Mouse (Mus musculus): Measurements from ENCODE around the gene Cxcr5. TPM values are rescaled to one million over a fixed set of nuclear protein-coding genes. Genes with fewer than 3 reads are reported as not detected.

Gene Cxcr5
- total RNA-seq, 2 experiments from 2014 or later: not detected

DNA sequence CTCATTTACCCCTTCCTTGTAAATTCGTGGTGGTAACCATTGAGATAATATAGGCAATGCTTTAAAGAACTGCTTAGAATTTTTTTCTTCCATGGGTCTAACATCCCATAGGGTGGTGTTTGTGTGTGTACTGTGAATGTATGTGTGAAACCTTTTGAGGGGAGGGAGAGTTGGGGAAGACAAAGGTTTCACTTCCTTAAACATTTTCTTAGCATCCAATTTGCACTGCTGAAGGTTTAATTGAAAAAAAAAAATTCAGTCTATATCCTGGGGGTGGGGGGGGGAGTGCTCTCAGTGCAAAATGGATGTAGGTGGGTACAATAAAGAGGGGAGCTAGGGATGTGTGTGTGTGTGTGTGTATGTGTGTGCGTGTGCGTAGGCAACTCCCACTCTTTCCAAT lies 79.6 kb downstream of the Cxcr5 start:
- H3K27ac ChIP-seq: peak overlapping the region; percentile 98
- no peak for TF ChIP-seq CTCF (conservative IDR thresholded peaks at IDR 0.05)

GRCm38 (mm10) chr9:44479628-44480428 lies 81.8 kb downstream of the Cxcr5 start:
- peak; percentile 87 to 91 for DNase-seq (ENCODE audit: low spot score in 2 of 2)
- TF ChIP-seq CTCF (conservative IDR thresholded peaks at IDR 0.05): peak; percentile 93
- Histone ChIP-seq H3K4me3 (peak overlapping the region; percentile 70), H3K27ac (peak overlapping the region; percentile 99)

More for the DNA sequence above, 79.6 kb downstream of the Cxcr5 start:
- H3K4me3 ChIP-seq: peak overlapping the region; percentile 85
- no peak for DNase-seq (ENCODE audit: low spot score in 2 of 2)

DNA sequence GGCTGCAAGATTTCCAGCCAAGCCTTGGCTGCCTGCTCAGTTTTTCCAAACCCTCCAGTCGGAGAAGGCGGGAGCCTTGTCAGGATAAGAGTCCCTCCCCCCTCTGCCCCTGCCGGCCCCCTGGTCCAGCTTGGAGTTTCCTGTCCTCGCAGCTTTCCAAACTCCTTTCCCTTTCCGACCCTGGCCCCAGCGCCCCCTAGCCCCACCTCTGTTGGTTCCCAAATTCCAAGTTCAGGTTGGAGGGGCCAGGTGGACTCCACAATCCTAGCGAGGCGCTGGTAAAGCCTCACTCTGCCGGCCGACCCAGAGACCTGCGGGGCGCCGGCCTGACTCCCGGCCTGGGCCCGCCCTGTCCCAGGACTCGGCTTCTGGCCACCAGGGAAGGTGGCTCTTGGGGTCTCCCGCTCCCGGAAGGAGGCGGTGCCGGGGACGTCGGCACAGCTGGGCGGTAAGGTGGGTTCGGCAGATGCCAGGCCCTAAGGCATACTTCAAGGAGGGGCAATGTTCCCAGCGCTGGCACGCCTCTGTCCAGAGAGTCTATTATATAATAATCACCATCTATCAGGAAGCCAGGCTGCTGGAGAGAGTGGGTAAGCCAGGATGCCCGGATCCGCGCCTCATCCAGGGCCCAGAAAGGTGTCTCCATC lies 82.6 kb downstream of the Cxcr5 start:
- DNase-seq (ENCODE audit: low spot score in 2 of 2): peak in 1 of 2 experiments; percentile 63
- peak; percentile 8; the same call in 1 of the 2 replicates for TF ChIP-seq CTCF (conservative IDR thresholded peaks at IDR 0.05)
- peak overlapping the region; percentile 70 for H3K4me3 ChIP-seq
- H3K27ac ChIP-seq: peak overlapping the region; percentile 99

- Histone ChIP-seq H3K4me3 (peak overlapping the region; percentile 70), H3K27ac (peak overlapping the region; percentile 99)
- peak in 1 of 2 experiments; percentile 72 for DNase-seq (ENCODE audit: low spot score in 2 of 2)
- TF ChIP-seq CTCF (conservative IDR thresholded peaks at IDR 0.05): no peak
Observed at GRCm38 (mm10) chr9:44478229-44478921, 83.3 kb downstream of the Cxcr5 start.

DNA sequence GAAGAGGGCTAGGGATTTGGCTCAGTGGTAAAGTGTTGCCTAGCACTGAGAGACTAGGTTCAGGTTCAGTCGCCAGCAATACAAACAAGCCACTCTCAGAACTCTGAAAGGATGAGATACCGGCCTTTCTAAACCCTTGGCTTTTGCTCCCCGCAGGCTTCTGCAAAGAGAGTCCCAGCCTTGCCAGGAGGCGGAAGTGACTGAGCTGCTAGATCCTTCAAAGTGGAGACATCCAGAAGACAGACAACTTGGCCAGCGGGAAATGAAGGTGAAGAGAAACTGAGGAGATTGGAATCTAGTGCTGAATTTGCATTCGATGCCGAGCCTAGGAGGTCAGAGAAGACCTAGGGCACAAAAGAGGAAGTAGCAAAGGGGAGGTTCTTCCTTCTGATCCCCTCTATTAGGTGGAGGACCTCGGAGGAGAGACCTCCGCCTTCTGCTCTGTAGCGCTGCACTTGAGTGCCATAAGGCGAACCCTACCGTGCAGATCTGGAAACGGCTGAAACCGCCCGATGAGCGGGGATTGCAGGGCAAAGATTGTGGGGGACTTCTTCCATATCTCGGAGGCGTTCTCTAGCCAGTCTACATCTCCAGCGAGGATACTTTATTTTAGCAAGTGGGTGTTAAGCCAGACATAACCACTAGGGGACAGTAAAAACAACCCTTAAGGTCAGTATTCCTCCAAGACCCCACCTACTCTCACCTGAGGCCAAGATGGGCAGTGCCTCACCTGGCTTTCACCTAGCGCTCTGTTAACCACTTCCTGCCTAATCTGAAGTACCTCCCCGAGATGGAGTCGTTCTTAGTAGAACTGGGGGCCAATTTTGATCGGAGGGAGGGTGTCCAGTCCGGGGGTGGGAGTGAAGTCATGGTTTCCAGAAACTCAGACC lies 84.1 kb downstream of the Cxcr5 start:
- peak; percentile 95 for TF ChIP-seq CTCF (conservative IDR thresholded peaks at IDR 0.05)
- H3K27ac ChIP-seq: peak overlapping the region; percentile 99
- DNase-seq (ENCODE audit: low spot score in 2 of 2): no peak
- H3K4me3 ChIP-seq: peak overlapping the region; percentile 70

DNA sequence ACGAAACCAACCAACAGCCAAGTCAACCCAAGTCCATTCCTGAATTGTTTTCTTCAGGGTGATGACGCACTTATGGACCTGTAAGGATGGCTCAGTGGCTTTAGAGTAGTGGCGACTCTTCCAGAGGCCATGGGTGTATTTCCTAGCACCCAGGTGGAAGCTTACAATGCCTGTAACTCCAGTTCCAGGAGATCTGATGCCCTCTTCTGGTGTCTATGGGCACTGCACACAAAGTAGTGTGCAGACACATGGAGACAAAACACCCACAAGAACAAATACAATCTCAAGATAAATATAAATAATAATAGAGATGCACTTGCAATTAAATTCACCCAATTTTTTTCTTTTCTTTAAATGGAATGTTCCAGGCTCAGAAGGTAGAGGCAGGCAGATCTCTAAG lies 85.7 kb downstream of the Cxcr5 start:
- H3K4me3 ChIP-seq: no peak overlapping the region
- peak; percentile 68 for TF ChIP-seq CTCF (conservative IDR thresholded peaks at IDR 0.05)
- DNase-seq (ENCODE audit: low spot score in 2 of 2): no peak
- no peak overlapping the region for H3K27ac ChIP-seq

DNA sequence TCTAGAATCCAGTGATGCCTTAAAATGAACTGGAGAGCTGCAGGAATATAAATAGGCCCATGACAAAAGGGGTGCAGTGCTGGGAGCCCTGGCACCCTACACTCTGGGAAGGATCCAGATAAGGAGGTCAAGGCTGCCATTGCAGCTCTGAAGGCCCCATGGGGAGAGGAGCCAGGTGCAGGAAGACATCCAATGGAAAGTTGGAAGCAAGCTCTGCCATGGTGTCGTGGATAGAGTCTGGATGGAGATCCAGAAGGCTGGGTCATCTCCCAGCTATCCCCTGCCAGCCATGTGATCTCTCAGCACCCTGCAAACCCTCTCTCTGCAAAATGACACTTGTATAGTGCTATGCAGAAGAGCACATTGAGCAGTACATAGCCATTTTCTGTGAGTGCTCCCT lies 87.3 kb downstream of the Cxcr5 start:
- Histone ChIP-seq H3K4me3 (no peak overlapping the region), H3K27ac (no peak overlapping the region)
- no peak for TF ChIP-seq CTCF (conservative IDR thresholded peaks at IDR 0.05)
- DNase-seq (ENCODE audit: low spot score in 2 of 2): no peak

DNA sequence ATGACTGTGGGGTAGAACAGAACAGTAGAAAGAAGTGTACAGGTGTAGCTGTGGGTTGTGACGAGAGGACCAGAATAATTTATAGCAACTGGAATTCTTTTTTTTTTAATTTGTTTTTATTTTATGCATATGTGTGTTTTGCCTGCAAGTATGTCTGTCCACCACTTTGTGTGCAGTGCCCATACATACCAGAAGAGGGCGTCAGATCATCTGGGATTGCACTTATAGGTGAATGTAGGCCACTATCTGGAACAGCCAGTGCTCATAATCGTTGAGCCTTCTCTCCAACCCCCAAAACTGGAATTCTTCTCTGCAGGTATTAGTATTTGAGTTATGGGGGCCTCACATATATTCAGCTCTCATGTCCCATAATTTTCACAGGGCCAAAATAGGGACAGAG lies 88.5 kb downstream of the Cxcr5 start:
- H3K27ac ChIP-seq: no peak overlapping the region
- no peak overlapping the region for H3K4me3 ChIP-seq
- TF ChIP-seq CTCF (conservative IDR thresholded peaks at IDR 0.05): peak; percentile 61
- DNase-seq (ENCODE audit: low spot score in 2 of 2): no peak

- TF ChIP-seq CTCF (conservative IDR thresholded peaks at IDR 0.05): no peak
- Histone ChIP-seq H3K27ac (peak overlapping the region; percentile 72), H3K4me3 (no peak overlapping the region)
- no peak for DNase-seq (ENCODE audit: low spot score in 2 of 2)
Observed at GRCm38 (mm10) chr9:44468800-44469199, 92.9 kb downstream of the Cxcr5 start.

DNA sequence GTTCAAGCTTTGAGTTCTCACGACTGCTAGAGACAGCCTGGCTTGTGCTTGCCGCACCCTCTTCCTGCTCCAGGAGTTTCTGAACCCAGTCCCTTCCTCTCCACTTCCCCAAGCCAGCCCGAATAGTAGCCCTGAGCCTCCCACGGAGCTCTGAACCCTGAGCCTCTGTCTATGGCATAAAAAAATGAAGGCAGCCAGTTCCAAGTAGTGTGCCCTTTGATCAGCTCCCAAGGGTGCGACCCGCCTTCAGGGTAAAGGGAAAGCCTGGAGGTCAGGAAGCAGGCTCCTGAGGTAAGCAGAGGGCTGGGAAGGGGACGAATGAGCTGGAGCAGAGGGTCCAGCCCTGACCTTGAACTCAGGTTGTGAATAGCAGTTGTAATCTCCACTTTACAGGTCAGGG lies 93.5 kb downstream of the Cxcr5 start:
- no peak for DNase-seq (ENCODE audit: low spot score in 2 of 2)
- Histone ChIP-seq H3K27ac (peak overlapping the region; percentile 72), H3K4me3 (no peak overlapping the region)
- no peak for TF ChIP-seq CTCF (conservative IDR thresholded peaks at IDR 0.05)

DNA sequence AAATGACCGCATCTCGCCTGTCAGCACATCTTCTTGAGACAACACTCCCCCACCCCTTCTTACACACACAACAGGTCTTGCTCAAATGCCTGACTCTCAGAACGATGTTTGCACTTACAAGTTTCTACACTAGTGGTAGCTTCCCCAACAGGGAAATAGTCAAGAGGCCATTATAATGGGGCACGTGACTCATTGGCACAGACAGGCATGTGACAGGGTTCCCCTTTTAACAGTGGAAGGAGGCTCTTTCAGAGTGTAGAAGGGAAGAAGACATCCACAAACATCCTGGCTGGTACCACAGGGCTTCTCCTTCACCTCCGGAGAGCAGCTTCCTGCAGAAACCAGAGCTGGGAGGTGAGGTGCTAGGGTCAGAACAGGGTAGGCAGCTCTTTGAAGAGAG lies 99.7 kb downstream of the Cxcr5 start:
- TF ChIP-seq CTCF (conservative IDR thresholded peaks at IDR 0.05): no peak
- Histone ChIP-seq H3K4me3 (no peak overlapping the region), H3K27ac (no peak overlapping the region)
- no peak for DNase-seq (ENCODE audit: low spot score in 2 of 2)

Other genes with a start within 250 kb of the Cxcr5 start
- 100 to 1,000 TPM; 186 to 206 TPM for gene C2cd2l, start 241.6 kb downstream of the Cxcr5 start, total RNA-seq (2021)
- gene Dpagt1, start 235.9 kb downstream of the Cxcr5 start, total RNA-seq (2021): 10 to 100 TPM; 14.5 to 15.3 TPM
- gene H2afx, start 227.2 kb downstream of the Cxcr5 start, total RNA-seq (2021): 10 to 100 TPM; 42.5 to 44.2 TPM
- gene Hmbs, start 217.6 kb downstream of the Cxcr5 start, total RNA-seq (2021): 10 to 100 TPM; 21.9 to 22.1 TPM
- gene Vps11, start 200.2 kb downstream of the Cxcr5 start, total RNA-seq (2021): 10 to 100 TPM; 54.7 to 55.7 TPM
- 100 to 1,000 TPM; 113 to 127 TPM for gene Hyou1, start 182.4 kb downstream of the Cxcr5 start, total RNA-seq (2021)
- 10 to 100 TPM; 29.5 to 30.2 TPM for gene Slc37a4, start 165.0 kb downstream of the Cxcr5 start, total RNA-seq (2021)
- 100 to 1,000 TPM; 710 to 726 TPM for gene Rps25, start 154.7 kb downstream of the Cxcr5 start, total RNA-seq (2021)
- 10 to 100 TPM; 63.9 to 75.2 TPM for gene Trappc4, start 154.3 kb downstream of the Cxcr5 start, total RNA-seq (2021)
- gene Ccdc84, start 143.3 kb downstream of the Cxcr5 start, total RNA-seq (2021): 10 to 100 TPM; 21.5 to 25.7 TPM
- not detected for gene Foxr1, start 120.7 kb downstream of the Cxcr5 start, total RNA-seq (2021)
- gene Upk2, start 106.9 kb downstream of the Cxcr5 start, total RNA-seq (2021): not detected
- gene Bcl9l, start 79.1 kb downstream of the Cxcr5 start, total RNA-seq (2021): 10 to 100 TPM; 68.4 to 76.9 TPM
- gene Ddx6, start 43.0 kb upstream of the Cxcr5 start, total RNA-seq (2021): 100 to 1,000 TPM; 132 to 135 TPM
- gene Treh, start 111.4 kb upstream of the Cxcr5 start, total RNA-seq (2021): under 1 TPM in 1 of 2 experiments, not detected in 1; 0.18 TPM
- 10 to 100 TPM; 71.8 to 86.4 TPM for gene Phldb1, start 173.3 kb upstream of the Cxcr5 start, total RNA-seq (2021)
- 100 to 1,000 TPM in 1 of 2 experiments, 10 to 100 TPM in 1; 100.0 to 103 TPM for gene Arcn1, start 206.0 kb upstream of the Cxcr5 start, total RNA-seq (2021)
- gene Ift46, start 206.0 kb upstream of the Cxcr5 start, total RNA-seq (2021): 10 to 100 TPM; 73.9 to 84.9 TPM
- 10 to 100 TPM; 50.0 to 50.3 TPM for gene Tmem25, start 237.4 kb upstream of the Cxcr5 start, total RNA-seq (2021)
- 1 to 10 TPM; 1.1 to 1.7 TPM for gene Ttc36, start 241.2 kb upstream of the Cxcr5 start, total RNA-seq (2021)